Mouse (Mus musculus): Measurements from ENCODE around the gene Ccnyl1.

DNA sequence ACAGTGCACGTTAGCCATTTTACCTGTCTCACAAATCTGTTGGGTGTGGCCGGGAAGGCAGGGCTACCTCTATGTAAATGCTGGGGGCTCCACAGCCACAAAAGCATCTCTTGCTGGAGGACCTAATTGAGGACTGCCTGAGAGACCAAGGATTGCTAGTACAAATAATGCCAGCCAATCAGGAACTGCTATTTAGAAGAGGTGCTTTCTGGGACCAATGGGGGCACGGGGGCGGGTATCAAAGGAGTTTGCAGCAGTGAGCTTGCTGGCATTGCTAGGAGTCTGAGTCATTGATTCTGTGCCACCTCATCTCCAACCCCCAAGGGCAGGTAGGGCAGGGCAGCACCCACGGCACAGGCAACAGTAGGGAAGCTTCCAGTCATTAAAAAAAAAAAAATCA, 16.3 kb upstream of the Ccnyl1 start:
- TF ChIP-seq CTCF (IDR thresholded peaks at IDR 0.05; ENCODE audit: low read depth, low read length): no peak
- TF ChIP-seq GATA1 (IDR thresholded peaks at IDR 0.05; ENCODE audit: borderline replicate concordance, low read length): no peak
- no peak for TF ChIP-seq POLR2AphosphoS5 (IDR thresholded peaks at IDR 0.05; ENCODE audit: insufficient replicate concordance, low read depth, low read length)
- no peak for TF ChIP-seq TAL1 (conservative IDR thresholded peaks at IDR 0.05; ENCODE audit: low read depth, low read length)
- TF ChIP-seq GATA2 (IDR thresholded peaks at IDR 0.05; ENCODE audit: borderline replicate concordance, low read depth, low read length): no peak

All from G1E (cell line).